Mouse (Mus musculus) heart, embryonic 15.5 days (tissue): Measurements from ENCODE around the gene Jmjd7. TPM values are rescaled to one million over a fixed set of nuclear protein-coding genes. Genes with fewer than 3 reads are reported as not detected.
A peak's percentile ranks its signal among the peaks of the same experiment; 100 is the strongest.

Experiments
- ATAC-seq: fragments of 200-750 bp; cut with Nextera tagmentation; replicated peaks from 2 replicates; pipeline ENCODE4 v1.8.0; 2017; ENCODE audit warnings: low read depth, moderate TSS enrichment; ENCODE audit not compliant: insufficient number of reproducible peaks, insufficient read depth, low FRiP score
- H3K27ac ChIP-seq: fragments of 300-500 bp; sonication (generic); 2 replicates; pipeline ENCODE4 v1.5.1; 2015; ENCODE audit warnings: mild to moderate bottlenecking, inconsistent platforms
- H3K27me3 ChIP-seq: fragments of 300-500 bp; sonication (generic); 2 replicates; pipeline ENCODE4 v1.6.1; 2015; ENCODE audit warnings: inconsistent platforms
- H3K36me3 ChIP-seq: fragments of 300-500 bp; sonication (generic); 2 replicates; pipeline ENCODE4 v1.6.1; 2015; ENCODE audit warnings: mild to moderate bottlenecking, inconsistent platforms
- H3K4me1 ChIP-seq: fragments of 300-500 bp; sonication (generic); replicated peaks from 2 replicates; pipeline ENCODE4 v1.6.1; 2015; ENCODE audit warnings: inconsistent platforms
- H3K4me2 ChIP-seq: fragments of 300-500 bp; sonication (generic); 2 replicates; pipeline ENCODE4 v1.6.1; 2015; ENCODE audit warnings: inconsistent platforms, mild to moderate bottlenecking, moderate library complexity
- H3K4me3 ChIP-seq: fragments of 300-500 bp; sonication (generic); 2 replicates; pipeline ENCODE4 v1.5.1; 2015; ENCODE audit warnings: mild to moderate bottlenecking, inconsistent platforms
- H3K9ac ChIP-seq: fragments of 300-500 bp; sonication (generic); 2 replicates; pipeline ENCODE4 v1.6.1; 2015; ENCODE audit warnings: mild to moderate bottlenecking, inconsistent platforms
- H3K9me3 ChIP-seq: fragments of 300-500 bp; sonication (generic); replicated peaks from 2 replicates; pipeline ENCODE4 v1.6.1; 2016; ENCODE audit warnings: inconsistent platforms
- WGBS: fragments of 180-500 bp; shearing (Covaris S2); methylation state at CpG from one replicate; pipeline ENCODE4 v1.1.7; 2015; ENCODE audit warnings: mixed read lengths; 5-methylcytosine and 5-hydroxymethylcytosine counted together
- polyA plus RNA-seq: library from polyadenylated mRNA; unstranded; fragments of >200 nt; fragmentation: Nextera tagmentation; extraction: Ambion mirVana; gene quantifications from 2 replicates; pipeline ENCODE4 v1.2.1, GENCODE M21; 2015

Jmjd7 gene
- polyA plus RNA-seq, 1 experiment from 2014 or later: 12.3 TPM

DNA sequence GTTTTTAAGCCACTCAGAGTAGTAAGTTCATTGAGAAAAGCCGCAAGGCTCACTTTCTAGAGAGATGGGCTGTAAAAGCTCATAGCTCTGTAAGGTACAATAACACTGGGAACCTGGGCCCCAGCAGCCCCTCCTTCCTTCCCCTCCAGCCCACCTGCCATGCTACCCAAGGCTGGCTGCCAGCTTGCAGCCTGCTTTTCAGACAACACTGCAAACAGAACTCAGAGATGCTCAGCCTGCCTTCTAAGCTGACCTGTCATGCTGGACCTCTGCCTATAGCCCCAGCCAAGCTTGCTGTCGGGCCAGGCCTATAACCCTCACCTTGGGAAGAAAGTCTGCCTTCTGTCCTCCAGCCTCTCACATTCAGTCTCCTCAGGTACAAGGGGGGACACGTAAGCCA lies 17.4 kb downstream of the Jmjd7 start:
- no peaks in the 10 kb centered on the region for H3K9me3 ChIP-seq
- H3K36me3 ChIP-seq: peaks cover 28% of the 10 kb centered on the region
- no peak overlapping the region for H3K9ac ChIP-seq
- 79% methylated on average over 3 of the region's 3 CpGs for WGBS
- no peak overlapping the region for H3K27ac ChIP-seq
- no peak overlapping the region for H3K4me3 ChIP-seq
- no peak overlapping the region for H3K4me2 ChIP-seq
- no peaks in the 10 kb centered on the region; the same call in 1 of the 2 replicates for H3K27me3 ChIP-seq
- no peak for ATAC-seq
- peaks cover 13% of the 10 kb centered on the region for H3K4me1 ChIP-seq

DNA sequence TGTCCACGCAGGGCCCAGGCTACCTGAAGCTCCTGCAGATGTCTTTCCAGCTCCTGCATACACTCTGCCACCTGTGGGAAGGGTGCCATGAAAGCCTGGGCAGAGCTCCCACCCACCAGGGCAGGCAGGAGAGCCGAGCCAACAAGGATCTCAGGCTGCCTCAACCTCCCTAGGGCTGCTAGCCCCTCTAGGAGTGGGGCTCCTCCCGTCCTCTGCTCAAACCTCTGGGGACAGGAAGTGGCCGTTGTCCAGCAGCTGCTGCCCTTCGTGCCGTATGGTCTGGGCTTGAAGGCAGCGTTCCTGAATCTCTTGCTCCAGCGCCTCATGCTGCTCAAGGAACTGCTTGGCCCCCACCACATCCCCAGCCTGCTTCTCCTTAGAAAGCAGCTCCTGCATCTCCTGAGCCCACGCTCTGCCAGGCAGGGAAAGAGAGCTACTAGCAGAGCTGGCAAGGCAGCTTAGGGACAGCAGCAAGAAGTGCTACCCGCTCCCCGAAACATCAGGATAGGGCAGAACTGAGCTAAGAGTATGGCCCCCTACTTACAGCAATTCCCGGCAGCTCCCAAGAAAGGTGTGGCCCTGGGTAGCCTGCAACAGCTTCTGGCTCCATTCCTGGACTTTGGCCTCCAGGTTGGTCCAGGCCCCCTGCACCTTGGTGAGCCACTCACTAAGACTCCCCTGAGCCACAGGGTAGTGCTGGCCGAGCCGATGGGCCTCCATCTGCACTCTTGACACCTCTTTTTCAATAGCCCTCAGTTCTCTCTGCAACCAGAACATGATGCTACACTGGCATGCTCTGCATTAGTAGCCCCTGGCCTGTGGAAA lies 19.4 kb downstream of the Jmjd7 start:
- H3K27me3 ChIP-seq: peaks cover 5% of the 10 kb centered on the region
- peaks cover 13% of the 10 kb centered on the region for H3K4me1 ChIP-seq
- H3K9me3 ChIP-seq: no peaks in the 10 kb centered on the region
- 0 out of 2 replicates have a peak overlapping the region, but pooled peaks have one; percentile 10 for H3K9ac ChIP-seq
- H3K4me3 ChIP-seq: no peak overlapping the region
- no peak overlapping the region for H3K27ac ChIP-seq
- H3K4me2 ChIP-seq: no peak overlapping the region
- ATAC-seq: no peak
- 64% methylated on average over 14 of the region's 14 CpGs for WGBS
- peaks cover 10% of the 10 kb centered on the region for H3K36me3 ChIP-seq

DNA sequence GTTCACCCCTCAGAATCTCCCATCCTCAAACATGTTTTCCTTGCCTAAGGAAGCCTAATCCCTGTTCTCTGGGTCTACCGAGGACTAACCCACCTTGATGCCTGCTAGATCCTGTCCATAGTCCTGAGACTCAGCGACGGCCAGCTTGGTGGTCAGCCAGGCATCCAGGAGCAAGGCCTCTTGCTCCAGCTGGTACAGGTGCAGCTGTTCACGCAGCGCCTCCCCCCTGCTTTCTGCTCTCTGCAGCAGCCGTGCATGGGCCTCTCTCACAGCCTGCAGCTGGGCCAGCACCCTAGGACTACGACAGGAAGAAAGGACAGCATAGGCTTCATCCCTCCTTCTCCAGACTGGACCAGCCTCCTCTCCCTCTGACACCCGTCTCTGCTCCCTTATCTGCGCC lies 20.9 kb downstream of the Jmjd7 start:
- Histone ChIP-seq H3K36me3 (no peaks in the 10 kb centered on the region), H3K4me1 (peaks cover 13% of the 10 kb centered on the region), H3K9me3 (no peaks in the 10 kb centered on the region), H3K4me3 (no peak overlapping the region), H3K27ac (no peak overlapping the region), H3K4me2 (no peak overlapping the region), H3K9ac (no peak overlapping the region), H3K27me3 (peaks cover 5% of the 10 kb centered on the region)
- ATAC-seq: no peak
- WGBS: 74% methylated on average over 9 of the region's 9 CpGs

DNA sequence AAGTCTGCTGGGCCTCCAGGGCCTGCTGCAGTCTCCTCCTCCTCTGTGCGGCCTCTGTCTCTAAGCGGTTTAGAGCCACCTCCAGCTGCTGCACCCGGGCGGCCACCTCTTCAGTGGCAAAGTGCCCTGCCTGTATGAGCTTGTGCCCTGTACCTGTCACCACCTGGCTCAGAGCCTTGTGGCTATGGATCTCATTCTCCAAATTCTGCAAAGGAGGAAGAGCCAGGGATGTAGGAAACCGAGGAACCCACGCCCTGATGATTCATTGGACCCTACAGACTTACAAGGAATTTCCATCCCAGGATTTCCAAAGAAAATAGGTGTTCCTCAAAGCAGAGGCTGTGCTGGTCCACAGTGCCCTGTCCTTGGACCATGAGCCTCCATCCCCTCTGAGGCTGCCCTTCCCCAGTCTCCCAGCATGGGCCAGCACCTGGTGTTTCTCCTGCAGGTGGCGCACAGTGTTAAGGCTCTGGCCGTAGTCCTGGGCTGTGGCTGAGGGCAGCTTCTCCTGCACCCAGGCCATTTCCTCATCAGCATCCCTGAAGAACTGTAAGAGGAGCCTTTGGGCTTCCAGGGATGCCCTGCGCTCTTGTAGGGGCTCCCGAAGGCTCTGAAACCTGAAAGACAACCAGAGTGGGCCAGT lies 22.5 kb downstream of the Jmjd7 start:
- ATAC-seq: no peak
- Histone ChIP-seq H3K4me1 (peaks cover 12% of the 10 kb centered on the region), H3K4me2 (no peak overlapping the region), H3K27me3 (peaks cover 5% of the 10 kb centered on the region), H3K9me3 (no peaks in the 10 kb centered on the region), H3K36me3 (no peaks in the 10 kb centered on the region), H3K4me3 (no peak overlapping the region), H3K27ac (no peak overlapping the region), H3K9ac (no peak overlapping the region)
- WGBS: 55% methylated on average over 10 of the region's 10 CpGs

DNA sequence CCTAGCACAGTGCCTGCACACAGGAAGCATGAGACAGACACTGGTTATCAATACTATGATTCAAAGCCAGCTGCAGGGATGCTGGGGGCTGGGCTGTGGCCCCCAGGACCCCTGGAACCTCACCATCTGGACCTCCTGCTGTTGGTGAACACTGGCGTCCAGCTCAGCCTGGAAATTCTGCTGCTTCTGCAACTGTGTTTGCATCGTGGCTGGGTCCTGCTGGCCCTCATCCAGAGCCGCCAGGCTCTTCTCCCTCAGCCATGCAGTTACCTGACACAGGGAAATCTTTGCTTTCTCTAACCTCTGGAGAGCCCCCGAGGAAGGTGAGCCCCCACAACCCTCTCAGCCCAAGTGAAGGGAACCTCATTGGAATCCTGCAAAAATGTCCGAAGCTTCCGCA lies 24.1 kb downstream of the Jmjd7 start:
- H3K4me3 ChIP-seq: no peak overlapping the region
- WGBS: 46% methylated on average over 6 of the region's 6 CpGs
- peaks cover 26% of the 10 kb centered on the region for H3K4me1 ChIP-seq
- H3K36me3 ChIP-seq: no peaks in the 10 kb centered on the region
- H3K9me3 ChIP-seq: no peaks in the 10 kb centered on the region
- H3K27ac ChIP-seq: no peak overlapping the region
- H3K27me3 ChIP-seq: peaks cover 5% of the 10 kb centered on the region
- no peak overlapping the region for H3K4me2 ChIP-seq
- H3K9ac ChIP-seq: no peak overlapping the region
- no peak for ATAC-seq

DNA sequence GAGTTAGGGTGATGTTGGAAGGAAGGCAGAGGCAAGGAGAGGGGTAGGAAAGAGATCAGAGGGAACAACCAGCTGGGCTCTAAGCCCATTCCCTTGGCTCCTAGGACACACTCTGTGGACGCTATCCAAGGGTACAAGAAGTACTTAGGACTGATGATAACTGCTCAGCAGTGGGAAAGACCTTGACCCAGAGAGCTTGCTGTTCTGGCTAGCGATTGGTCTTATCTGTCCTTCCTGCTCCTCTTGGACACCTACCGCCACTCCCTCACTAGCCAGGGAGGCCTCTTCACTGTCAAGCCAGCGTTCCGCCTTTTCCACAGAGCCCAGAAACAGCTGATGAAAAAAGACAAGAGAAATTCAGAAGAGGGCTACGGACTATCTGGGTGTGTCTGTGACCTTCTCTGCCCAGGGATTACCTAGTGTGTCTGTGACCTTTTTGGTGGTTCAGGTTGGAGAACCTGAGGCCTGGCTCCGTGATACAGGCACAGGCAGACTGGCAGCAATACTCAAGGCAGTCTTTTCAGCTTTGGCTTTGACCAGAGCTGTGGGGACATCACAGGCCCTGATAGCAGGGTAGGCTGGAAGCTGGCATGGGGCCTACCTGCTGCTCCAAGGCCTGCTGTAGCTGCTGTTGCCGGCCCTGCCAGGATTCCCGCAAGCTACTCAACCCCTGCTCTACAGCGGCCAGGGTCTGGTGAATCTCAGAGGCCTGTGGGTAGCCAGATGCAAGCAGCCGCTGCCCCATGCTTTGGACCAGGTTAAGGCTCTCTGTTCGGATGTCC lies 27.7 kb downstream of the Jmjd7 start:
- Histone ChIP-seq H3K4me1 (peaks cover 30% of the 10 kb centered on the region), H3K9me3 (no peaks in the 10 kb centered on the region), H3K4me3 (no peak overlapping the region), H3K36me3 (no peaks in the 10 kb centered on the region), H3K27ac (peak overlapping the region; percentile 76), H3K27me3 (peaks cover 5% of the 10 kb centered on the region; the same call in 1 of the 2 replicates), H3K9ac (no peak overlapping the region), H3K4me2 (no peak overlapping the region)
- 50% methylated on average over 12 of the region's 12 CpGs for WGBS
- peak; percentile 37; the same call in 1 of the 2 replicates for ATAC-seq

DNA sequence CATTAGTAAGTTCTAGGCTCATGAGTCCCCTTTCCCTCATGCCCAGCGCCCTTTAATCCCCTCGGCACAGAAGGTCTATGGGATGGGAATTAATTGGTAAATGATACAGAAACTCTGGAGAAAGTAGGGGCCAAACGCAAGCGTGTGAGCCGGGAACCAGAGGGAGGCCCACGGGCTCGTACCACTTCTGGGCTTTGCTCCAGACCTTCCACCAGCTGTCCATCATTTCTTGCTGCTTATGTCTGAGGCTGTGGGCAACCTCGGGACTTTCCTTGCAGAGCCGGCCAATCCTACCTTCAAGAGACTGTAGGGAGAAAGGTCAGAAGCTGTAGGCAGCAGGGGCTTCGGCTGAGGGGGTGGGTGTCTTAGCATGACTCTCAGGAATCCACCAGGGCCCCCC lies 28.6 kb downstream of the Jmjd7 start:
- no peak overlapping the region for H3K4me2 ChIP-seq
- H3K9me3 ChIP-seq: no peaks in the 10 kb centered on the region
- WGBS: 77% methylated on average over 10 of the region's 10 CpGs
- no peak for ATAC-seq
- H3K36me3 ChIP-seq: no peaks in the 10 kb centered on the region
- H3K4me3 ChIP-seq: no peak overlapping the region
- H3K27me3 ChIP-seq: no peaks in the 10 kb centered on the region
- peaks cover 30% of the 10 kb centered on the region for H3K4me1 ChIP-seq
- no peak overlapping the region for H3K27ac ChIP-seq
- no peak overlapping the region for H3K9ac ChIP-seq

DNA sequence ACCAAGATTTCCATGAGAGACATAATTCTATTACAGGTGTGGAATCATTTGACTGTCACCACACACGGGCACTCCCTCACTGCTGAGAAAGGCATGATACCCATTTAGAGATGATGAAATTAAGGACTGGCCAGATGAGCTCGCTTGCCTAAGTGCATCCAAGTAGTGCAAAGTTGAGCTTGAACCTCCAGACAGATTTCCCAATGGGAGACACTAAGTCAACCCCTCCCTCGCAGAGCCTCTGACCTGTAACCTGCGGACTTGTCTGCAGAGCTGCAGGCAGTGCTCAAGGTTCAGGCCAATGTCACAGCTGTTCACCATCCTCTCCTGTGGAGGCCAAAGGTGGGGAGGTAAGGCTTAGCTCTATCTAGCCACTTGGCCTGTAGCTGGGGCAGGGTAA lies 31.5 kb downstream of the Jmjd7 start:
- Histone ChIP-seq H3K9ac (no peak overlapping the region), H3K27me3 (0 out of 2 replicates have a peak, but pooled peaks cover 4% of the 10 kb centered on the region), H3K4me3 (no peak overlapping the region), H3K4me1 (peaks cover 30% of the 10 kb centered on the region), H3K9me3 (no peaks in the 10 kb centered on the region), H3K36me3 (no peaks in the 10 kb centered on the region), H3K4me2 (no peak overlapping the region), H3K27ac (no peak overlapping the region)
- ATAC-seq: no peak
- WGBS: 81% methylated on average over 4 of the region's 4 CpGs

DNA sequence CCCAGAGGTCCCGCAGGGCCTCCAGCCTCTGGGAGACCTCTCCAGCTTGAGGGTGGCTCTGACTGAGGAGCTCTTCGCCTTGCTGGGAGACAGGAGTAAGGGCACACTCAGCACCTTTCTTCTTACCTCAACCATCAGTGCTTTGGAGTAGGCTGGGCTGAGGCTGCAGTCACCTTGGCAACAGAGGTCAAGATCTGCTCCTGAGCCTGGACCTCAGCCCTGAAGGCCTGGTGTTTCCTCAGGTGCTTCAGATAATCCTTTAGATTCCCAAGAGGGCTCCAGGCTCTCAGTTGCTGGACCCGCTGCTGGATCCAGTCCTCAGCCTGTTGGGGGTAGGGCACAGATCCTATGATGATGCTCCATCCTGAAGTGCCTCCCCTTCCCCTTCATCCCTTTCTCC lies 32.2 kb downstream of the Jmjd7 start:
- H3K4me3 ChIP-seq: no peak overlapping the region
- no peaks in the 10 kb centered on the region for H3K9me3 ChIP-seq
- H3K4me2 ChIP-seq: no peak overlapping the region
- no peak overlapping the region for H3K27ac ChIP-seq
- 70% methylated on average over 3 of the region's 3 CpGs for WGBS
- H3K27me3 ChIP-seq: 0 out of 2 replicates have a peak, but pooled peaks cover 4% of the 10 kb centered on the region
- ATAC-seq: no peak
- H3K9ac ChIP-seq: no peak overlapping the region
- no peaks in the 10 kb centered on the region for H3K36me3 ChIP-seq
- peaks cover 24% of the 10 kb centered on the region for H3K4me1 ChIP-seq

DNA sequence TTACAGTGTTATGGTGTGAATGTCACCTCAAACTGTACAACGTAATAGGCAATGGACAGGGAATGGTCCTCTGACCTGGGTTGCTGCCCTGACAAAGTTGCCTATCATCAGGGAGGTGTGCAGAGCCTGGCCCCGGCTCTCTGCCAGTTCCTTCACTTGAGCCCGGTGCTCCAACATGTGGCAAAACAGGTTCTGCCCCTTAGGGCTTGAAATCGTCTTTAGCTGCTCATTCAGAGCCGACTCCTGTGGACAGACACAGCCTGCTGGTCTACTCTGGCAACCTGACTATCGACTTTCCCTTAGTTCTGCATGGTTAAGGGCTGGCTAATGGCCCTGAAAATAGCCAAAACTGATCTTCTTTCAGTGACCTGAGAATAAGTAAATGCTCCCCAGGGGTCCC lies 32.9 kb downstream of the Jmjd7 start:
- no peaks in the 10 kb centered on the region for H3K36me3 ChIP-seq
- ATAC-seq: no peak
- WGBS: 61% methylated on average over 6 of the region's 6 CpGs

DNA sequence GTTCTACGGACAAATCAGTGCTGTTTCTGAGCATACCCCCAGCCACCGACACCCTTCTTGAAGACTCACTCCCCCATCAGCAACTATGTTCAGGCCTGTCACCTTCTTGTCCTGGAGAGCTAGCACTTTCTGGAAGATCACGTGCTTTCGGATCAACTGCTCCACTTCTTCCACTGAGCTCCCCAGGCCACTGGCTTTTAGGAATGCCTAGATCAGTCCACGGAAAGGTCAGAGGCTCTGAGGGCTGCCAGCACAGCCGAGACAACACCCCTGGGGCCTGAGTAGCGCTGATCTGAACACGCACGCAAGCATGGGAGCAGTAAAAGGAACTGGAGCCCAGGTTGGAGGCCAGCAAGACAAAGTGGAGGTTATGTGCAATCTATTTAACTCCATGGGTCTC lies 33.4 kb downstream of the Jmjd7 start:
- WGBS: 72% methylated on average over 9 of the region's 9 CpGs
- H3K9me3 ChIP-seq: no peaks in the 10 kb centered on the region
- no peak for ATAC-seq
- no peaks in the 10 kb centered on the region for H3K36me3 ChIP-seq
- H3K4me2 ChIP-seq: no peak overlapping the region
- no peak overlapping the region for H3K27ac ChIP-seq
- H3K4me1 ChIP-seq: peaks cover 12% of the 10 kb centered on the region
- no peak overlapping the region for H3K4me3 ChIP-seq
- 0 out of 2 replicates have a peak, but pooled peaks cover 4% of the 10 kb centered on the region for H3K27me3 ChIP-seq
- H3K9ac ChIP-seq: no peak overlapping the region

More for the DNA sequence above, 32.9 kb downstream of the Jmjd7 start:
- no peak overlapping the region for H3K4me2 ChIP-seq
- H3K9ac ChIP-seq: no peak overlapping the region
- no peaks in the 10 kb centered on the region for H3K9me3 ChIP-seq
- peaks cover 16% of the 10 kb centered on the region for H3K4me1 ChIP-seq
- 0 out of 2 replicates have a peak, but pooled peaks cover 4% of the 10 kb centered on the region for H3K27me3 ChIP-seq
- no peak overlapping the region for H3K4me3 ChIP-seq
- H3K27ac ChIP-seq: no peak overlapping the region
